Mouse (Mus musculus) heart, postnatal 4 days (tissue): ENCODE measurements around the gene Golga2. TPM values are rescaled to one million over a fixed set of nuclear protein-coding genes. Genes with fewer than 3 reads are reported as not detected.

Source experiments
- DNase-seq: peaks from one replicate; pipeline ENCODE4 v3.0.0; 2021
- microRNA-seq, 2 experiments: library from miRNA; unstranded; fragments of <30 nt; microRNA quantifications; one replicate each; pipeline ENCODE4 v1.2.0; 2021 to 2022
- total RNA-seq, 2 experiments: library from RNA; stranded (reverse); gene quantifications; 2 replicates each; pipeline ENCODE4 v1.2.3; 2021

Golga2 gene
- total RNA-seq, 2 experiments from 2014 or later: 75.1 to 78.1 TPM

DNA sequence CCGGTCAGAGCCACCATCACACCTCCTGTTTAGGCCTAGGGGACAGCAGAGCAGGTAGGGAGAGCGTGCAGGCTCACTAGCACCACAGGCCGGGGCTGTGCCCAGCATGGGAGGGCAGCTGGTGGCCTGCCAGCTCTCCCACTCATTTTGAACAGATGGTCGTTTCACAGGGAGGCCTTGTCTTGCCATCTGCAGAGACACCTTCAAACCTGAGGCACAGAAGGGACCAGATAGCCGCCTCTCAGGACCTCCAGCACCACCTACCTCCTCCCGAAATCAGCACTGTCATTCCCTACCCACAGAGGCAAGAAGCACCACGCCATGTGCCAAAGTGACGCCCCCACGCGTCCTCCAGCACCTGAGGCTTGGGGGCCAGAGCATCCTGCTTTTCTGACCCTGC, 56.9 kb downstream of the Golga2 start:
- DNase-seq: no peak

DNA sequence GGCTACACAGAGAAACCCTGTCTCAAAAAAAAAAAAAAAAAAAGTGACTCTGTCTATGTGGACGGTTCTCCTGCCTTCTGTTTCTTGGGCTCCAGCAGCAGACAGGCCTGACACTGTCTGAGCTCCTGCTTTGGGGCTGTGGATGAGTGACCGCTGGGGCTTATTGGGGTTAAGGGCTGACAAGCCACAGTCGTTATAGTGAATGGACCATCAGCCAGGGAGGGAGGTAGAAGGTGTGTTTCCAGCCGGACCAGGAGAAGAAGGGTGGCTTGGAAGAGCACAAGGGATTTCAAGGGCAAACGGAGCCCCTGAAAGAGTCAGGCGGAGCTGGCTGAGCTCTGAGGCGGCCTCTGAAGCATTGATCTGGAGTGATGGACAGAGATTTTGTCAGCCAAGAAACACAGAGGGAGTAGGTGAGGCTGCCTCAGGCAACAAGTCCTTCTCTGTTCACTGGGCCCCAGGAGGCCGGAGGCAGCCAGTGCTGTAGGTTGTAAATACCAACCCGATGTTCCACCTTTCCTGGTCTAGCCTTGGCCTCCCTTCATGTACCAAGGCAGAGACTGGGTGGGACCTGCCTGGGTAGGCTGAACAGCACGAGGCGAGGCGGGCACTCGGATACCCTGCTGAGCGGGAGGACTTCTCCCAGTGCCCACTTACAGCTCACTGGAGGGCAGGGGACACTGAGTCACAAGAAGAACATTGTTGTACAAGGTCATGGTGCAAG, 57.6 kb downstream of the Golga2 start:
- DNase-seq: no peak

- no peak for DNase-seq
Observed at GRCm38 (mm10) chr2:32347019-32347418, 59.8 kb downstream of the Golga2 start.

- DNase-seq: no peak
Observed at GRCm38 (mm10) chr2:32348311-32348710, 61.1 kb downstream of the Golga2 start.

GRCm38 (mm10) chr2:32349625-32350255, 62.6 kb downstream of the Golga2 start:
- DNase-seq: no peak

DNA sequence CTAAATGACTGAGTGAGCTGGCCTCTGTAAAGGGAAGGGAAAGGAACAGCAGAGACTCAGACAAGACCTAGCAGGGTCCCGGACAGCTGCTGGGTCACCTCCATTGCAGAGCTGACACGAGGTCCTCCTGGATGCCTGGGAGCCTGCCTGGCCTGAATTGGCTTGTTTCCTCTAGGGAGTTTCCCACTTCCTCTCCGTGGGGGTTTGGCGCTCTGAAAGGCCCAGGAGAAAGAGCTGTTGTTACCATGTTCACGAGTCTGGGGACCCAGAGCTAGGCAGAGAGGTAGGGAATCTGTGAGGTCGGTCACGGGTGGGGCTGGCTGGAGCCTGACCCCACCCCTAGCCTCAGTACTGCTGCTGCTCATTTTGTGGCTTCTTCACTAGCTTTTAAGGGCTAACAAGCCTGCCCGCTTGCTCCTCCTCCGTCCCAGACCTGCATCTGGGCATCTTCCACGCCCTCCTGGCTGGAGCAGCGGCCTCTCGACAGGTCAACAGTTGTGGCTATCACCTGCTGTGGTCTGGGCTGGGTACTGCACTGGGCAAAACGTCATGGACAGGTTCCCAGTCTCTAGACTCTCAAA, 63.4 kb downstream of the Golga2 start:
- no peak for DNase-seq

DNA sequence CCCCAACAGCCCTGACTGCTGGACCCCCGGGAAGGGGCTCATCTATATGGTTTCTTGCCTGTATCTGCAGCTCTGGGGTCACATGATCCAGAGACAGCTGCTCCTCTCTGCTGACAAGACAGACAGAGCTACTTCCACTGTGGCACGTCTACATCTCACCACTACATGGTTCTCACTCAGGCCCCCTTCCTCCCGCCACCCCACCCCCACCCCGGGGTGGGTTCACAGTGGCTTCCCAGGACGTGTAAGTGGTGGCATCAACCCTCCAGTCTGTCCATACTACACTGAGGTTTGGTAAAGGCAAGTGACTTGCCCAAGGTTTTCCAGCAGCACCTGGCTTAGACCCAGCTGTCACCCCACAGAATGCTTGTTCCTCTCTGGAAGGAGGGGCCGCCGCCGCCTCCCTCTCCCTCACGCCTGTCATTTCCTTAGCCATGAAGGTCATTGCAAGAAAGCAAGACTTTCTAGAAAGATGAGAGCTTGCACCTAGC, 64.3 kb downstream of the Golga2 start:
- DNase-seq: no peak

GRCm38 (mm10) chr2:32352151-32353006, 65.2 kb downstream of the Golga2 start, which contains the start of gene Ciz1:
TSS of gene Ciz1 (plus strand) at chr2:32352327.
- DNase-seq: peak; percentile 37

GRCm38 (mm10) chr2:32353007-32353542, 65.9 kb downstream of the Golga2 start, which contains the start of gene Dnm1:
TSS of gene Dnm1 (minus strand) at chr2:32353338.
- peak; percentile 97 for DNase-seq

DNA sequence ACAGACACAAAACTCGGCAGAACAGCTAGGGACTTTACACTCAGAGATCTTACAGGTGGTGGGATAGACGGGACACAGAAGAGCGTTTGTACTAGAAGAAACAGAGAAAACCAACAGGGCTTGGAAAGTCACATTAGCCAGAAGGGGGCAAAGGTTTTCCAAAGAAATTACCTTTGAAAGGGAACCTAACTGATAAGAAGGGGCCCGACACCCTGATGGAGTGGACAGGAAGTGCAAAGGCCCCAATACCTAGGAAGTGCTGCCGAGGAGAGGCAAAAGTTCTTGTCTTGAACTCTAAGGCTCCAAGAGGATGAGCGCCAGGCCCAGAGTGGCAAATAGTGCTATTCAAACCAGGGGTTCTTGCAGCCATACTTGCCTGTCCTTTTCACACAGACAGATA, 66.7 kb downstream of the Golga2 start:
- no peak for DNase-seq

DNA sequence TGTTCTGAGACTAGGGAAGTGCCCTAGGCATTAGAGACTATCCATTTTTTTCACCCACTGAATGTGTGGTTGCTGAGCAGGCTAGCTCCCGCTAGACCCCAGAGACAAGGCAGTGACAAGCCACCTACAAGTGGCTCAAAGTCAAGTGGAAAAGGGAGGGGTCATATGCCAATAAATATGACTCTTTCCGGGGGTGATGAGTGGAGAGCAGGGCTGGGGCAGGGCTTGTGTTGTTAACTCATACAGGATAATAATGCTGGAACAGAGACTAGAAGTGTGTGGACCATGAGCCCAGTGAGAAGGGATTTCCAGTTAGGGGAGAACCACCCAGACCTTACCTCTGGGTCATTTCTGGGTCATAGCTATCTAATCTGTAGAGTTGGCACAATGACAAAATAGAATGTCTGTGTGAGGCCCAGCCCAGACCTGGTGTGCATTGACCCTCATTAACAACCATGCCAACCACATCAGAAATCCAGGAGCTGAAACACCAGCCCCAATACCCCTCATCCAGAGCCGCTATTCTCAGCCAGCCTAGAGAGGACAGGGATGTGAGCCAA, 67.2 kb downstream of the Golga2 start:
- DNase-seq: no peak

DNA sequence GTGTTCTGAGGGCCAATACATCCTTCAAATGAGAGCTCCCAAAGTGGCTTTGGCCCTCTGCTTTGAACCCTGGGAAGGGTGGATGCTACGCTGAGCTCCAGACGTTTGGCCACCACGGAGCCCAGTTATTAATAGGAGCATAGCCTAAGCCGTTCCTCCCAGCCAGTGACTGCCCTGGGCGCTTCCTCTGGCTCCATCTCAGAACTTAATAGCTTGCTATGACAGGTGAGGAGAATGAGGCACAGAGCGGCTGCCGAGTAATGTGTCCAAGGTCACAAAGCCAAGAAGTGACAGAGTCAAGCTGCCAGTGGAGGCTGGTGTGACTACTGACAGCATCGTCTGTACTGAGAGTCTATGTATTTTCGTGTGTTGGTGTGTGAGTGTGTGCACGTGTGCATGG, 69.0 kb downstream of the Golga2 start:
- DNase-seq: no peak

Small RNAs within 50 kb of the gene (microRNA-seq; reads per million reads assigned to microRNA genes)
- gene Gm23363 (0 to 1.4 reads per million in 2 experiments), gene Mir199b (53.2 to 93.3 reads per million in 2 experiments)

Other genes with a start within 250 kb of the Golga2 start
- 10 to 100 TPM; 40.9 to 42.5 TPM for gene Fam78a, start 202.5 kb upstream of the Golga2 start, total RNA-seq
- 10 to 100 TPM; 15.7 to 20.5 TPM for gene Plpp7, start 191.9 kb upstream of the Golga2 start, total RNA-seq
- 100 to 1,000 TPM; 138 to 145 TPM for gene Prrc2b, start 136.3 kb upstream of the Golga2 start, total RNA-seq
- gene Pomt1, start 50.8 kb upstream of the Golga2 start, total RNA-seq: 10 to 100 TPM; 18.0 to 19.1 TPM
- 10 to 100 TPM; 25.3 to 29.7 TPM for gene Uck1, start 27.2 kb upstream of the Golga2 start, total RNA-seq
- 100 to 1,000 TPM; 181 to 193 TPM for gene Swi5, start 691 bp downstream of the Golga2 start, total RNA-seq
- gene Ciz1, start 64.9 kb downstream of the Golga2 start, total RNA-seq: 10 to 100 TPM; 34.5 to 48.3 TPM
- gene Dnm1, start 66.0 kb downstream of the Golga2 start, total RNA-seq: 1 to 10 TPM; 9.0 to 9.6 TPM
- gene 1110008P14Rik, start 94.6 kb downstream of the Golga2 start, total RNA-seq: 10 to 100 TPM; 43.7 to 47.6 TPM
- gene Lcn2, start 100.9 kb downstream of the Golga2 start, total RNA-seq: 1 to 10 TPM; 3.1 to 3.4 TPM
- 10 to 100 TPM; 59.7 to 60.2 TPM for gene Ptges2, start 108.5 kb downstream of the Golga2 start, total RNA-seq
- gene Naif1, start 163.1 kb downstream of the Golga2 start, total RNA-seq: 1 to 10 TPM; 3.5 to 3.6 TPM
- gene Slc25a25, start 164.1 kb downstream of the Golga2 start, total RNA-seq: 10 to 100 TPM; 16.4 to 22.2 TPM
- gene Fam102a, start 247.9 kb downstream of the Golga2 start, total RNA-seq: 10 to 100 TPM in 1 of 2 experiments, 1 to 10 TPM in 1; 9.9 to 11.0 TPM